Mouse (Mus musculus) gastrocnemius, postnatal 14 days (tissue): ENCODE results near the gene Odf3l1. TPM values are rescaled to one million over a fixed set of nuclear protein-coding genes. Genes with fewer than 3 reads are reported as not detected.
"Not testable (repeated sequence)": the region's sequence is repeated elsewhere in the genome, so short reads cannot be mapped to it uniquely, and the experiment has no call there.

ENCODE experiments used
- DNase-seq: peaks from one replicate; pipeline ENCODE4 v3.0.0; 2021; ENCODE audit warnings: mixed read lengths
- intact Hi-C: fragments of 180-260 bp; cut with DNase I; formaldehyde crosslinking; loops from one replicate; pipeline ENCODE4 v1.15.1; 2025; ENCODE audit warnings: low total_unique reads
- long read RNA-seq, 2 experiments: library from polyadenylated mRNA; stranded (forward); transcript quantifications; one replicate each; pipeline ENCODE4 v2.0.0; 2021
- total RNA-seq, 2 experiments: library from RNA; stranded (reverse); gene quantifications; 2 replicates each; pipeline ENCODE4 v1.2.3; 2021

Odf3l1 gene
- total RNA-seq, result under 1 TPM in 1 of 2 experiments, not detected in 1; 0.80 TPM
- long read RNA-seq, experiment 1, result 0 reads
- long read RNA-seq, experiment 2, partial matches to known transcripts, result 1 of 2 reads
- long read RNA-seq, experiment 2, other reads (novel, unspliced or antisense), result 1 of 2 reads

GRCm38 (mm10) chr9:56864216-56864729 lies at the start of gene Odf3l1:
Gene Odf3l1, minus strand, starts transcription at chr9:56864679.
- DNase-seq, result peak; percentile 56
- intact Hi-C loops, result no loop called here

GRCm38 (mm10) chr9:56913991-56914390 lies 49.5 kb upstream of the Odf3l1 start:
- peak; percentile 24 for DNase-seq
- intact Hi-C loops, result loop anchor here (2.0 kb wide), 1 partner anchor 247 kb away; no protein-coding TSS in a partner anchor

DNA sequence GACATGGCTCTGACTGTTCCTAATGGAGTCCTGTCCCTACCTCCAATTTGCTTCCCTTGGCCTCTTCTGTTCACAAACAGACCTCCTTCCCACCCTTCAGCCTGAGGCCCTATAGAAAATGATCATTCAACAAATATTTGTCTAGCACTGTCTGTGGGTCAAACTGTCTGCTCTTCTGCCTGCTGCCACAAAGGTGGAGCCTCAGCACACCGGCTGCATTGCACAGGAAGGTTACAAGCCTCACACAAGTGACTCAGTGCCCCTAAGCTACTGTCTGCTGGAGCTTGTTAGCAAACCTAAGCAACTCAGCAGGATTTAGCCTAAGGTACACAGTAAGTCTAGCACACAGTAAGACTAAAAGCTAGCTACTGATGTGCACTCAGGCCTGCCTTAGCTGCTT lies 46.5 kb upstream of the Odf3l1 start:
- intact Hi-C loops, result no loop called here
- DNase-seq, result no peak

DNA sequence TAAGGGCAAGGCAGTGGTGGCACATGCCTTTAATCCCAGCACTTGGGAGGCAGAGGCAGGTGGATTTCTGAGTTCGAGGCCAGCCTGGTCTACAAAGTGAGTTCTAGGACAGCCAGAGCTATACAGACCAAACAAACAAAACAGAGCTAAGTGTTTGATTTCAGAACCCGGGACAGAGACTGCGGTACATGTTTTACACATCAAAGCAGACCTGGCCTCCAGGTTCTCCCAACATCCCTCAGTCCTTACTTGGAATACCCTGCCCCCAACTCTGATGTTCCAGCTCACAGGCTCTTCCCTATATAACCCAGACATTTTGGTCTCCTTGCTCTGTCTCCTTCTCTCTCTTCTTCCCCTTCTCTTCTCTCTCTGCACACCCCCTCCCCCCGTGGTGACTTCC lies 45.5 kb upstream of the Odf3l1 start:
- intact Hi-C loops, DNase-seq: not testable (repeated sequence)

GRCm38 (mm10) chr9:56907549-56907948 lies 43.1 kb upstream of the Odf3l1 start:
- DNase-seq, result no peak
- intact Hi-C loops, result no loop called here

- intact Hi-C loops, result no loop called here
Observed at GRCm38 (mm10) chr9:56903662-56904061, 39.2 kb upstream of the Odf3l1 start.

GRCm38 (mm10) chr9:56901187-56901586 lies 36.7 kb upstream of the Odf3l1 start:
- DNase-seq, result no peak
- intact Hi-C loops, result no loop called here

More at GRCm38 (mm10) chr9:56903662-56904061, 39.2 kb upstream of the Odf3l1 start:
- DNase-seq, result no peak

GRCm38 (mm10) chr9:56900571-56900970 lies 36.1 kb upstream of the Odf3l1 start:
- intact Hi-C loops, result no loop called here
- DNase-seq, result no peak

DNA sequence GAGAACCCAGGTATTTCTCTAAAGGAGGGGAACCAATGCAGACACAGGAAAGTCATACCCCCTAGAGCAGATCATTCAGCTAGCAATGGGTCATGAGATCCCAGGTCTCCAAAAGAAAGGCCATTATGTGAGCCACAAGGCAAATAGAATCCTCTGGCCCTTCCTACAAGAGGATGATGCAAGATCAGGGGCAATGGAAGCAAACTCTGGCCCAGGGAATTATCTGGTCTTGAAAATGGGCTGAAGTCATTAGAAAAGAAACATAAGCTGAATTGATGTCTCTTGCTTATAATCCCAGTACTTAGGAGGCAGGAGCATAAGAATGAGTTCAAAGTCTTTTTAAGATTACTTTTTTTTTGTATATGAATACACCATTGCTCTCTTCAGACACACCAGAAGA lies 35.6 kb upstream of the Odf3l1 start:
- DNase-seq, result no peak
- intact Hi-C loops, result no loop called here

GRCm38 (mm10) chr9:56899409-56899808 lies 34.9 kb upstream of the Odf3l1 start:
- intact Hi-C loops, result loop anchor here (10.0 kb wide), 1 partner anchor 145 kb away; no protein-coding TSS in a partner anchor
- no peak for DNase-seq

GRCm38 (mm10) chr9:56896779-56897178 lies 32.3 kb upstream of the Odf3l1 start:
- DNase-seq, result no peak
- intact Hi-C loops, result loop anchor here (10.0 kb wide), 1 partner anchor 148 kb away; no protein-coding TSS in a partner anchor

DNA sequence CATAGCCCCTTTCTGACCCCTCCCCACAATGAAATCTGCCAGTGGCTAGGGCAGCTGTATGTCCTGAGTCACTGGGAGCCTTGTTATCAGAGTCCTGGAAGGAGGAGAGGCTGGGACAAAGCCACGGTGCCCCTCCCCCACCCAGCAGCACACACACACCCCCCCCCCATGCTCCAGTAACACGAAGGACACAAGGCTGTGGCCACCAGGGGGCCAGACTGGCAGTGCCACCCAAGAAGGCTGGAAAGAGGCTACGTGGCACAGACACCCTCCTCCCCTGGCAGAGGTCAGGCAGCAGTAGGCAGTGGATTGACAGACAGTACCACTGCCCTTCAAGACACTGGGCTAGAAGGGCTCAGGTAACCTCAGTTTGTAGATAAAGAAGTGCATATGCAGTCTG lies 29.5 kb upstream of the Odf3l1 start:
- intact Hi-C loops, result loop anchor here (5.0 to 10.0 kb wide), 2 partner anchors 33 to 151 kb away; partner anchors contain the start of gene Snx33
- DNase-seq, result peak; percentile 56

DNA sequence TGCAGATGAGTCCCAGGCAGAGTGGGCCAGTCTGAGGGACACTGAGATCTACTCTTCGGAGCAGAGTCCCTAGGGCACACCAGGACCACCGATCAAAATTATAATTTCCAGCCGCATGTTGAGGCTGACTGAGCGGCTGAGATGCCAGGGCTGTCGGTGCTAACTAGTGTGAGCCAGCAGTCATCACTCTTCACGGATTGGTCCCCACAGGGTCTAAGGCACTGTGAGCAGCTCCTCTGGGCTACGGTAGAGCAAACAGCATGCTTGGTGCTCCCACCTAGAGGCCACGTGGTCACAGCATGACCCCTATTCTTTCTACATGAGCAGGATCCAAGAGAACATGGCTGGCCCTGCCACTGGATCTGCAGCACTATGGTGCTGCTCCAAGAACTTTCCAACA lies 28.8 kb upstream of the Odf3l1 start:
- intact Hi-C loops, result loop anchor here (5.0 to 10.0 kb wide), 2 partner anchors 34 to 151 kb away; partner anchors contain the start of gene Snx33
- no peak for DNase-seq

DNA sequence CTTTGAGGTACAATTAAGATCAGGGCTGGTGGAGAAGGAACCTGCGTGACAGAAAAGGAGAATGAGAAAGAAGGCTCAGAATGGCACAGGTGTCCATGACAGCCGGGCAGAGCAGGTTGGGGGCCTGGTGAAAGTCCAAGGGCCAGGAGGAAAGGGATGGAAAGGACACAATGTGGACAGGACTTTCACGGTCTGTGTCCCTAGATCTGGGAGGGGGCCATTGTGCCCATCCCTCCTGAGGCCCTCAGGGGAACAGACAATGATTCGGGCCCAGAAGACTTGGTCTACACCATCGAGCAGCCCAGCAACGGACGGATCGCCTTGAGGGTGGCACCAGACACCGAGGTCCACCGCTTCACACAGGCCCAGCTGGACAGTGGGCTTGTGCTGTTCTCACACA lies 27.6 kb upstream of the Odf3l1 start:
- no peak for DNase-seq
- intact Hi-C loops, result loop anchor here (5.0 to 10.0 kb wide), 2 partner anchors 35 to 153 kb away; partner anchors contain the start of gene Snx33

GRCm38 (mm10) chr9:56891517-56892011 lies 27.1 kb upstream of the Odf3l1 start:
- intact Hi-C loops, result loop anchor here (5.0 to 10.0 kb wide), 2 partner anchors 36 to 153 kb away; partner anchors contain the start of gene Snx33
- DNase-seq, result peak; percentile 57

DNA sequence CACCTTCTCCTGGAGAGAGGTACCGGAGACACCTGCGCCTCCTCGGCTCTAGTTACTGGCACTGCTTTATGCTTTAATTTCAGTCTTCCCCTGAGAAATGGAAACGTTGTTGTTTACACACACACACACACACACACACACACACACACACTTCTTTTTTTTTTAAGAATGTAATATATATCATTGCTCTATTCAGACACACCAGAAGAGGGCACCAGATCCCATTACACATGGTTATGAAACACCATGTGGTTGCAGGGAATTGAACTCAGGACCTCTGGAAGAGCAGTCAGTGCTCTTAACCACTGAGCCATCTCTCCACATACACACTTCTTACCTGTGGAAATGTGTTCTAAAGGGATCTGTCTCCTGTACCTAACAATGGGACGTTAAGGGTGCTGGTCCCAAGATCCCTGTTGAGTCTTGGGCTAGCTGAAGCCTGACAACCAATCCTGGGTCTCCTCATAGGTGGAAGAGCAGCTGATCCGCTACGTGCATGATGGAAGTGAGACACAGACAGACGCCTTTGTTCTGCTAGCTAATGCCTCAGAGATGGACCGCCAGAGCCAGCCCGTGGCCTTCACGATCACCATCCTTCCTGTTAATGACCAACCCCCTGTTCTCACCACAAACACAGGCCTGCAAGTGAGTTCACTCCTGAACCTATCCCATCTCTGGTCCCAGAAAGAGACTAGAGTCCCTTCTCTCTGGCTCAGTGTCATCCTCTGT lies 26.2 kb upstream of the Odf3l1 start:
- intact Hi-C loops, result loop anchor here (5.0 to 10.0 kb wide), 2 partner anchors 37 to 154 kb away; partner anchors contain the start of gene Snx33
- no peak for DNase-seq

DNA sequence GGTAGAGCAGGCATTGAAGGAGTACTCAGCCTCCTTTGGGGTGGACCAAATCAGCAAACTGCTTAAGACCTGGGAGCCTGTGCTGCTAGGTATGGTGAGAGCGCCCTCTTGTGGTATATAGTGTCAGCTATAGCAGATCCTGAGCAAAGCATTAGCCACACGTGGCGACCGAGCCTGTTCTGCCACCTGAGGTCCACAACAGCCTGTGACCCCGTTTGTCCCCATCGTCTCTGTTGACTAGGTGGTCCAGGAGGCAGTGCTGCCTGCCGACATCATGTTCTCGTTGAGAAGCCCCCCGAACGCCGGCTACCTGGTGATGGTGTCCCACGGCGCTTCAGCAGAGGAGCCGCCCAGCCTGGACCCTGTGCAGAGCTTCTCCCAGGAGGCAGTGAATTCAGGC lies 25.3 kb upstream of the Odf3l1 start:
- intact Hi-C loops, result loop anchor here (2.0 to 10.0 kb wide), 3 partner anchors 37 to 155 kb away; partner anchors contain the start of gene Snx33
- peak; percentile 70 for DNase-seq

DNA sequence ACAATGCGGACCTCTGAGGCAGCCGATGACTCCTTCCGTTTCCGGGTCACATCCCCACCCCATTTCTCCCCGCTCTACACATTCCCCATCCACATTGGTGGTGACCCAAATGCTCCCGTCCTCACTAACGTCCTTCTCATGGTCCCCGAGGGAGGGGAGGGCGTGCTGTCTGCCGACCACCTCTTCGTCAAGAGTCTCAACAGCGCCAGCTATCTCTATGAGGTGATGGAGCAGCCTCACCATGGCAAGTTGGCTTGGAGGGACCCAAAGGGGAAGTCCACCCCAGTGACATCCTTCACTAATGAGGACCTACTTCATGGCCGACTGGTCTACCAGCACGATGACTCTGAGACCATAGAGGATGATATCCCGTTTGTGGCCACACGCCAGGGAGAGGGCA lies 23.1 kb upstream of the Odf3l1 start:
- intact Hi-C loops, result no loop called here
- DNase-seq, result no peak

- intact Hi-C loops, result no loop called here
- no peak for DNase-seq
Observed at GRCm38 (mm10) chr9:56886601-56887000, 22.1 kb upstream of the Odf3l1 start.

DNA sequence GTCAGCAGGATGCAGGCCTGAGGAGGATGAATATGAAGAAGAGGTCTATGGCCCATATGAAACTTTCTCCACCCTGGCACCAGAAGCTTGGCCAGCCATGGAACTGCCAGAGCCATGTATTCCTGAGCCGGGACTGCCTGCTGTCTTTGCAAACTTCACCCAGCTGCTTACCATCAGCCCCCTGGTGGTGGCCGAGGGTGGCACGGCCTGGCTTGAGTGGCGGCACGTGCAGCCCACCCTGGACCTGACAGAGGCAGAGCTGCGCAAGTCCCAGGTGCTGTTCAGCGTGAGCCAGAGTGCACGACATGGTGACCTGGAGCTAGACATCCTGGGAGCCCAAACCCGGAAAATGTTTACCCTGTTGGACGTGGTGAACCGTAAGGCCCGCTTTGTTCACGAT lies 21.6 kb upstream of the Odf3l1 start:
- DNase-seq, result no peak
- intact Hi-C loops, result no loop called here
